Mouse (Mus musculus): Measurements from ENCODE around the gene Smok3a.

- TF ChIP-seq CTCF (conservative IDR thresholded peaks at IDR 0.05; ENCODE audit: low read length) (no peak), NANOG (IDR thresholded peaks at IDR 0.05; ENCODE audit: borderline replicate concordance, low read length) (no peak), POU5F1 (IDR thresholded peaks at IDR 0.05; ENCODE audit: borderline replicate concordance, low read length) (no peak)
These were observed 11.6 kb upstream of the Smok3a start for GRCm38 (mm10) chr5:138009437-138009836.

Measured in E14TG2a.4 (cell line).